Mouse (Mus musculus) kidney, adult 8-10 months (tissue): ENCODE results near the gene Lims1.

ENCODE experiments used
- DNase-seq, 2 experiments: peaks; one replicate each; pipeline ENCODE4 v3.0.0; 2022

The Lims1 gene

GRCm38 (mm10) chr10:58451575-58451974 lies 128.3 kb downstream of the Lims1 start:
- DNase-seq: no peak

GRCm38 (mm10) chr10:58452185-58452584 lies 128.9 kb downstream of the Lims1 start:
- no peak for DNase-seq

GRCm38 (mm10) chr10:58459896-58460295 lies 136.6 kb downstream of the Lims1 start:
- DNase-seq: no peak
